Mouse (Mus musculus): ENCODE measurements at regions not wholly inside any gene's neighbourhood (a gene's known extent, or its start where the extent isn't known, plus 50 kb on each side); places are given as distances from the start of the nearest gene placed in this dataset.

- TF ChIP-seq POLR2A (IDR thresholded peaks at IDR 0.05; ENCODE audit: control insufficient read depth in 1 of 2, insufficient read depth in 1 of 2, low read depth in 1 of 2, low read length in 2 of 2, poor library complexity in 1 of 2) (no peak), CTCF (IDR thresholded peaks at IDR 0.05 in 2 of 3, conservative IDR thresholded peaks at IDR 0.05 in 1 of 3; ENCODE audit: control insufficient read depth in 1 of 3, insufficient read depth in 1 of 3, low read depth in 2 of 3, low read length in 3 of 3, poor library complexity in 1 of 3, severe bottlenecking in 1 of 3) (no peak), USF1 (IDR thresholded peaks at IDR 0.05; ENCODE audit: low read depth, low read length) (no peak), TCF12 (IDR thresholded peaks at IDR 0.05; ENCODE audit: low read depth, low read length) (no peak), ZNF384 (IDR thresholded peaks at IDR 0.05; ENCODE audit: low read depth, low read length) (no peak), EP300 (IDR thresholded peaks at IDR 0.05; ENCODE audit: low read depth in 1 of 2, low read length in 2 of 2) (no peak), MAFK (IDR thresholded peaks at IDR 0.05; ENCODE audit: borderline replicate concordance, low read depth, low read length) (no peak)
Measured at GRCm38 (mm10) chr1:35149036-35149435, 299.3 kb downstream of the Plekhb2 start.
